In the genomic region with DNA sequence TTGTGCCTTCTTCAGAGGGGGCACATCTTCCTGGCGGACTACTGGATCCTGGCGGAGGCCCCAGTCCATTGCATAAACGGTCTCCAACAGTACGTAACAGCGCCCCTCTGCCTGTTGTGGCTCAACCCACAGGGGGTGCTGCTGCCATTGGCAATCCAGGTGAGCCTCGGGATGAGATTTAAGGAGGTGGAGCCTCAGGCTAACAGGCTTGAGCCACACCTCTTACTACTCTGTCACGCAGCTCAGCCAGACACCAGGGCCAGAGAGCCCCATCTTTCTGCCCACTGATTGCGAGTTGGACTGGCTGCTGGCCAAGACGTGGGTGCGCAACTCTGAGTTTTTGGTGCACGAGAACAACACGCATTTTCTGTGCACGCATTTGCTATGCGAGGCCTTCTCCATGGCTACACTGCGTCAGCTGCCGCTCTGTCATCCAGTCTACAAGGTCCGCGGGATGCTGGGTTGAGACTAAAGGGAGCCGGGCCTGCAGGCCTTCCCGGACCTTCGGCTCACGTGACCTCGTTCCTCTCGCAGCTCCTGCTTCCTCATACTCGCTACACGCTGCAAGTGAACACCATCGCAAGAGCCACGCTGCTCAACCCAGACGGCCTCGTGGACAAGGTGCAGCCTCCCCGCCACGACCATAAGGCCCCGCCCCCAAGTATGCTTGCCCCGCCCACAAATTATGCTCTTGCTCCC, we compare ENCODE assay signal across 8 mouse cellular contexts. TPM values are rescaled to one million over a fixed set of nuclear protein-coding genes. Genes with fewer than 3 reads are reported as not detected.
A peak's percentile ranks its signal among the peaks of the same experiment; 100 is the strongest.
DNase-seq lines count a peak whose midpoint lies in the region; ATAC-seq lines count a peak whose summit lies in the region.

No protein-coding gene starts in this region.

- H3K9ac ChIP-seq in forebrain, embryonic 13.5 days: peak overlapping the region; percentile 61
- peak overlapping the region; percentile 58 for H3K9ac ChIP-seq in hindbrain, embryonic 14.5 days

- H3K4me1 ChIP-seq in forebrain, embryonic 13.5 days: peaks cover 14% of the 10 kb centered on the region; the same call in 1 of the 2 replicates
- peaks cover 9% of the 10 kb centered on the region; the same call in 1 of the 2 replicates for H3K4me1 ChIP-seq in hindbrain, embryonic 14.5 days (replicated peaks; ENCODE audit: control insufficient read depth, insufficient read depth, low read length)

- no peaks in the 10 kb centered on the region for H3K36me3 ChIP-seq in forebrain, embryonic 13.5 days (ENCODE audit: poor library complexity, severe bottlenecking)
- no peaks in the 10 kb centered on the region for H3K36me3 ChIP-seq in hindbrain, embryonic 14.5 days (replicated peaks; ENCODE audit: control insufficient read depth, insufficient read depth)

- H3K27ac ChIP-seq in forebrain, embryonic 13.5 days: no peak overlapping the region
- no peak overlapping the region for H3K27ac ChIP-seq in hindbrain, embryonic 14.5 days

- peak overlapping the region; percentile 73 for H3K4me2 ChIP-seq in forebrain, embryonic 13.5 days
- H3K4me2 ChIP-seq in hindbrain, embryonic 14.5 days (replicated peaks): peak overlapping the region; percentile 66

- DNase-seq in MN1 (ENCODE audit: low spot score): peak; percentile 48
- peak; percentile 70 for DNase-seq in cerebellum, adult 11 months
- peak; percentile 57 for DNase-seq in hindbrain, embryonic 14.5 days (ENCODE audit: low spot score)
- DNase-seq in layer of hippocampus, postnatal 25 days (ENCODE audit: extremely low spot score in 1 of 2, low spot score in 1 of 2): peak; percentile 64 to 77
- peak; percentile 79 for DNase-seq in lung, postnatal 10 days
- DNase-seq in right cerebral cortex, adult 18-20 months: peak; percentile 87
- no peak for DNase-seq in urinary bladder, adult 2 months (ENCODE audit: low spot score)

- H3K4me3 ChIP-seq in forebrain, embryonic 13.5 days: peak overlapping the region; percentile 47
- peak overlapping the region; percentile 39 for H3K4me3 ChIP-seq in hindbrain, embryonic 14.5 days (replicated peaks; ENCODE audit: low read length)

- peak; percentile 71 for ATAC-seq in forebrain, embryonic 13.5 days
- peak; percentile 69 for ATAC-seq in hindbrain, embryonic 14.5 days (ENCODE audit: low FRiP score)

- H3K9me3 ChIP-seq in forebrain, embryonic 13.5 days (replicated peaks): no peaks in the 10 kb centered on the region
- no peaks in the 10 kb centered on the region for H3K9me3 ChIP-seq in hindbrain, embryonic 14.5 days (ENCODE audit: control insufficient read depth, low read length)

- WGBS in forebrain, embryonic 13.5 days: 2% methylated on average over 34 of the region's 34 CpGs
- 2% methylated on average over 34 of the region's 34 CpGs for WGBS in hindbrain, embryonic 14.5 days

- peaks cover 3% of the 10 kb centered on the region for H3K27me3 ChIP-seq in forebrain, embryonic 13.5 days
- H3K27me3 ChIP-seq in hindbrain, embryonic 14.5 days (ENCODE audit: control insufficient read depth, insufficient read depth, low read length): no peaks in the 10 kb centered on the region

RNA-seq across cellular contexts. Expression of a gene that starts 8.4 kb away (rescaled TPM):
- 1.5 TPM in 1 of 2 replicates, not detected in the other for polyA plus RNA-seq in forebrain, embryonic 13.5 days (2015; fragmentation: Nextera tagmentation; extraction: Ambion mirVana)
- polyA plus RNA-seq in hindbrain, embryonic 14.5 days (2014; fragmentation: Nextera tagmentation; extraction: Ambion mirVana): 4.3 and 4.9 TPM in 2 replicates
- 1 to 10 TPM; 5.2 to 6.8 TPM for total RNA-seq in layer of hippocampus, postnatal 25 days (2021)
- 4.2 and 5.4 TPM in 2 replicates for polyA plus RNA-seq in urinary bladder, adult 2 months (2012; rRNA removed)

RNA-seq across cellular contexts. Expression of a gene that starts 11.7 kb away (rescaled TPM):
- polyA plus RNA-seq in forebrain, embryonic 13.5 days (2015; fragmentation: Nextera tagmentation; extraction: Ambion mirVana): 0.21 and 0.34 TPM in 2 replicates
- polyA plus RNA-seq in hindbrain, embryonic 14.5 days (2014; fragmentation: Nextera tagmentation; extraction: Ambion mirVana): 0.39 and 0.56 TPM in 2 replicates
- under 1 TPM; 0.68 to 0.89 TPM for total RNA-seq in layer of hippocampus, postnatal 25 days (2021)
- 0.74 and 0.78 TPM in 2 replicates for polyA plus RNA-seq in urinary bladder, adult 2 months (2012; rRNA removed)

RNA-seq across cellular contexts. Expression of a gene that starts 13.9 kb away (rescaled TPM):
- 0.12 and 0.21 TPM in 2 replicates for polyA plus RNA-seq in forebrain, embryonic 13.5 days (2015; fragmentation: Nextera tagmentation; extraction: Ambion mirVana)
- 0.43 and 0.52 TPM in 2 replicates for polyA plus RNA-seq in hindbrain, embryonic 14.5 days (2014; fragmentation: Nextera tagmentation; extraction: Ambion mirVana)
- under 1 TPM; 0.80 to 0.96 TPM for total RNA-seq in layer of hippocampus, postnatal 25 days (2021)
- 0.24 and 0.37 TPM in 2 replicates for polyA plus RNA-seq in urinary bladder, adult 2 months (2012; rRNA removed)

RNA-seq across cellular contexts. Expression of a gene that starts 22.7 kb away (rescaled TPM):
- not detected in 2 replicates for polyA plus RNA-seq in forebrain, embryonic 13.5 days (2015; fragmentation: Nextera tagmentation; extraction: Ambion mirVana)
- polyA plus RNA-seq in hindbrain, embryonic 14.5 days (2014; fragmentation: Nextera tagmentation; extraction: Ambion mirVana): 0.59 and 0.60 TPM in 2 replicates
- 1 to 10 TPM; 4.0 to 7.2 TPM for total RNA-seq in layer of hippocampus, postnatal 25 days (2021)
- 0.03 TPM in 1 of 2 replicates, not detected in the other for polyA plus RNA-seq in urinary bladder, adult 2 months (2012; rRNA removed)

RNA-seq across cellular contexts. Expression of a gene that starts 39.1 kb away (rescaled TPM):
- polyA plus RNA-seq in forebrain, embryonic 13.5 days (2015; fragmentation: Nextera tagmentation; extraction: Ambion mirVana): 6.0 and 6.4 TPM in 2 replicates
- polyA plus RNA-seq in hindbrain, embryonic 14.5 days (2014; fragmentation: Nextera tagmentation; extraction: Ambion mirVana): 9.6 and 10.1 TPM in 2 replicates
- 10 to 100 TPM; 70.1 to 89.0 TPM for total RNA-seq in layer of hippocampus, postnatal 25 days (2021)
- 26.8 and 28.5 TPM in 2 replicates for polyA plus RNA-seq in urinary bladder, adult 2 months (2012; rRNA removed)
